Mouse (Mus musculus) stomach, embryonic 14.5 days (tissue): ENCODE results near the gene Zfp936. TPM values are rescaled to one million over a fixed set of nuclear protein-coding genes. Genes with fewer than 3 reads are reported as not detected.

Experiments
- microRNA-seq: library from miRNA; unstranded; fragments of <30 nt; microRNA quantifications from one replicate; pipeline ENCODE4, GENCODE M21; 2016
- polyA plus RNA-seq: library from polyadenylated mRNA; unstranded; fragments of >200 nt; fragmentation: Nextera tagmentation; extraction: Ambion mirVana; gene quantifications from 2 replicates; pipeline ENCODE4 v1.2.1, GENCODE M21; 2014

The Zfp936 gene
- polyA plus RNA-seq, 1 experiment from 2014 or later = not detected

Small RNA genes within 50 kb of the gene (microRNA-seq; reads per million reads assigned to microRNA genes)
- not detected for gene Gm22707

Other genes starting within 250 kb of the Zfp936 start
- not detected in 2 replicates for gene Gm2381, start 247.0 kb upstream of the Zfp936 start, polyA plus RNA-seq
- not detected in 2 replicates for gene Vmn2r63, start 180.4 kb upstream of the Zfp936 start, polyA plus RNA-seq
- not detected in 2 replicates for gene Gm9268, start 95.5 kb upstream of the Zfp936 start, polyA plus RNA-seq
- gene Zfp715, start 199.1 kb downstream of the Zfp936 start, polyA plus RNA-seq = 14.0 and 15.5 TPM in 2 replicates
- 0.25 TPM in 1 of 2 replicates, not detected in the other for gene Siglecf, start 237.1 kb downstream of the Zfp936 start, polyA plus RNA-seq